Mouse (Mus musculus) midbrain, embryonic 13.5 days (tissue): ENCODE results near the gene Tmprss6. TPM values are rescaled to one million over a fixed set of nuclear protein-coding genes. Genes with fewer than 3 reads are reported as not detected.

Experiments
- ATAC-seq: fragments of 200-750 bp; cut with Nextera tagmentation; 2 replicates; pipeline ENCODE4 v1.8.0; 2017; ENCODE audit warnings: mild to moderate bottlenecking, moderate TSS enrichment, moderate library complexity
- H3K27ac ChIP-seq: fragments of 300-500 bp; sonication (generic); 2 replicates; pipeline ENCODE4 v1.5.1; 2015; ENCODE audit warnings: inconsistent platforms, mild to moderate bottlenecking, moderate library complexity
- H3K27me3 ChIP-seq: fragments of 300-500 bp; sonication (generic); 2 replicates; pipeline ENCODE4 v1.6.1; 2015; ENCODE audit warnings: mild to moderate bottlenecking, inconsistent platforms
- H3K36me3 ChIP-seq: fragments of 300-500 bp; sonication (generic); 2 replicates; pipeline ENCODE4 v1.6.1; 2015; ENCODE audit warnings: mild to moderate bottlenecking, inconsistent platforms
- H3K4me1 ChIP-seq: fragments of 300-500 bp; sonication (generic); replicated peaks from 2 replicates; pipeline ENCODE4 v1.6.1; 2015; ENCODE audit warnings: inconsistent platforms
- H3K4me2 ChIP-seq: fragments of 300-500 bp; sonication (generic); replicated peaks from 2 replicates; pipeline ENCODE4 v1.6.1; 2015; ENCODE audit warnings: moderate library complexity, mild to moderate bottlenecking, inconsistent platforms
- H3K4me3 ChIP-seq: fragments of 300-500 bp; sonication (generic); replicated peaks from 2 replicates; pipeline ENCODE4 v1.5.1; 2015; ENCODE audit warnings: mild to moderate bottlenecking, inconsistent platforms
- H3K9ac ChIP-seq: fragments of 300-500 bp; sonication (generic); replicated peaks from 2 replicates; pipeline ENCODE4 v1.6.1; 2015; ENCODE audit warnings: mild to moderate bottlenecking, inconsistent platforms
- H3K9me3 ChIP-seq: fragments of 300-500 bp; sonication (generic); 2 replicates; pipeline ENCODE4 v1.6.1; 2016; ENCODE audit warnings: mild to moderate bottlenecking, inconsistent platforms
- WGBS: fragments of 180-500 bp; shearing (Covaris S2); methylation state at CpG from one replicate; pipeline ENCODE4 v1.1.7; 2015; 5-methylcytosine and 5-hydroxymethylcytosine counted together
- polyA plus RNA-seq: library from polyadenylated mRNA; unstranded; fragments of >200 nt; fragmentation: Nextera tagmentation; extraction: Ambion mirVana; gene quantifications from 2 replicates; pipeline ENCODE4 v1.2.1, GENCODE M21; 2015

Tmprss6 gene
- polyA plus RNA-seq, 1 experiment from 2014 or later = 0.16 TPM

DNA sequence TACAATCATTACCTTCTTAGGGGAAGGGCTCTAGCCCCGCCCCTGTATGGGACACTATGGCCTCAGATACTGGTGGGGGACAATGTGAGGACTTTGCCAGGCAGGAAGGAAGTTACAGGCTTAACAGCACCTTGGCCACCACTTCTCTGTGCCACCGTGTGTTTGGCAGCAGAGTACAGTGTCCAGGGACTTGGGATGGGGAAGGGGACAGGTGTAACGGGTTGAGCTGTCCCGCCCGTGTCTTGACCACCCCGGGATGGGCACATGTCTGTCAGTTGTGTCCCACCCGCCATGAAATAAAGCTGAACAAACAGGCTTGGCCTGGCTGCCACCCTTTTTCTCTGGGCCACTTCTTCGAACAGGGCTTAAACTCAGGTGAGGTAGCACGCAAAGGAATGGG, 29.5 kb downstream of the Tmprss6 start:
- no peak for ATAC-seq
- WGBS = 60% methylated on average over 9 of the region's 9 CpGs
- H3K27me3 ChIP-seq = 0 out of 2 replicates have a peak, but pooled peaks cover 6% of the 10 kb centered on the region
- H3K9me3 ChIP-seq = no peaks in the 10 kb centered on the region
- no peak overlapping the region for H3K9ac ChIP-seq
- no peak overlapping the region for H3K4me3 ChIP-seq
- H3K4me1 ChIP-seq = peaks cover 59% of the 10 kb centered on the region
- peaks cover 17% of the 10 kb centered on the region for H3K36me3 ChIP-seq
- H3K27ac ChIP-seq = no peak overlapping the region
- H3K4me2 ChIP-seq = no peak overlapping the region

DNA sequence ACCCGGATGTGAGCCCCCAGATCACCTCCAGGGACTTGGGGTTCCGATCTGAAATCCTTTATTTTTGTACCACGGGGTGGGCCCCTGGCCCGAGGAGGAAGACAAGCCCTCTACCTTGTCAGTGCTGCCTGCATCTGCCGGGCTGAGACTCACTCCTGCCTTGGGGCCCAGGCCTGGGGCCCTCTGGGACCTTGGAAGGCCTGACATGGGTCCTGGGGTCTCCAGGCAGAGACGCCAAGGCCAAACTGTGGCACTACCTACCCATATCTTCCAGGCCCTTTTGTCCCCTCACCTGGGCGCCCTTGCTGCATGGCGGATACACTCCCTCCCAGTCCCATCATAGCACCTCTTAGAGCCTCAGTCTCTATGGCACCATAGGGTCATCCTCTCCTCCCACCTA, 29.9 kb downstream of the Tmprss6 start:
- Histone ChIP-seq H3K9ac (no peak overlapping the region), H3K27me3 (0 out of 2 replicates have a peak, but pooled peaks cover 6% of the 10 kb centered on the region), H3K9me3 (no peaks in the 10 kb centered on the region), H3K4me1 (peaks cover 58% of the 10 kb centered on the region), H3K4me3 (no peak overlapping the region), H3K27ac (no peak overlapping the region), H3K4me2 (no peak overlapping the region), H3K36me3 (peaks cover 22% of the 10 kb centered on the region)
- 52% methylated on average over 8 of the region's 8 CpGs for WGBS
- no peak for ATAC-seq

DNA sequence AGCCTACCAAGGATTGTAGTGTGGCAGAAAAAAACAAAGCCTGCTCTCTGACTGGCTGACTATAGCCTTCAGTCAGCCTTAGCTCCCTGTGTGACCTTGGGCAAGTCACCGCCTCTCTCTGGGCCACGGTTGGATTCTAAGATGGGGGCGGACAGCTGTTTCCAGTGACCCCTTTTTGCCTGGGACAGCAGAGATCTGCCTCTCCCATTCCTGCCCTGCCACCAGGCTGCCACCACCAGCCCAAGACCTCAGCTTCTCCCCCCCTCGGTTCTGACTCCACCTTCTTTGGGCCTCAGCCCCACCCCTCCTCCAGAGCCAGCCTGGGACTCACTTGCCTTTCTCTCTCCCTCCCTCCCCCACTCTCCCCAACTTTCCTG, 30.4 kb downstream of the Tmprss6 start:
- no peak for ATAC-seq
- Histone ChIP-seq H3K9ac (no peak overlapping the region), H3K4me2 (no peak overlapping the region), H3K9me3 (no peaks in the 10 kb centered on the region), H3K27me3 (0 out of 2 replicates have a peak, but pooled peaks cover 6% of the 10 kb centered on the region), H3K4me3 (no peak overlapping the region), H3K27ac (no peak overlapping the region), H3K4me1 (peaks cover 56% of the 10 kb centered on the region), H3K36me3 (peaks cover 27% of the 10 kb centered on the region)
- 49% methylated on average over 4 of the region's 4 CpGs for WGBS

DNA sequence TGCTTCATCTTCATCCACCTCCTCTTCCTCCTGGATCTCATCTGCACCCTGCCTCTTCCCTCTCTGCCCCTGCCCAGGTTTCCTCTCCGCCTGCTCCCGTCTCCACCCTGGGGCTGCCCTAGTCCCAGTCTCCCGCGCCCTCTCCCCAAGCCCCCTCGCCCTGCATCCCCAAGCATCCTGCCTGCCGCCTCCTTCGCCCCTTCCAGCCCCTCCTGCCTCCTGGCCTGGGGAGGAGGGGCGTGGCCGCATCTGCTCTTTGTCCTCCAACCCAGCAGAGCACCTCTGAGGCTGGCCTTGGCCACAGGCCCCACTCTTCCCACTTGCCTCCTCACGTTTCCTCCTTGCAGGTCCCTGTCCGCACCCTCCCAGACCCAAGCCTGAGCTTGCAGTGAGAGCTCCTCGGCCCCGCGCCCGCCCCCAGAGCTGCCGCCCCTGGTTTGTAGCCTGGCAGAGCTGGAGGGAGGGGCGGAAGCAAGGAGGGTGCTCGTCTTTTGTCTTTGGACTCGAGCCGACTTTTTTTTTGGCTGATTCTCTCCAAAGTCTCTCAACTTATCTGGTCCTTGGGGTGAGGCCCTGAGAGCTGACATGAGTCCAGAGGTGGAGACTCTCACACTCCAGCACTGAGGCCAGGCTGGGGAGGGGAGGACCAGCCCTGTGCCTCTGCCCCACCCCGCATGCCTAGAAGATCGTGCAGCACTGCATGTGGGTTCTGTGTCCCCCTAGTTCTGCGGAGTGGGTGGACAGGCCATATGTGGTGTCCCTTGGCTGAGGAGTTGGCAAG, 31.0 kb downstream of the Tmprss6 start:
- 11% methylated on average over 23 of the region's 23 CpGs for WGBS

DNA sequence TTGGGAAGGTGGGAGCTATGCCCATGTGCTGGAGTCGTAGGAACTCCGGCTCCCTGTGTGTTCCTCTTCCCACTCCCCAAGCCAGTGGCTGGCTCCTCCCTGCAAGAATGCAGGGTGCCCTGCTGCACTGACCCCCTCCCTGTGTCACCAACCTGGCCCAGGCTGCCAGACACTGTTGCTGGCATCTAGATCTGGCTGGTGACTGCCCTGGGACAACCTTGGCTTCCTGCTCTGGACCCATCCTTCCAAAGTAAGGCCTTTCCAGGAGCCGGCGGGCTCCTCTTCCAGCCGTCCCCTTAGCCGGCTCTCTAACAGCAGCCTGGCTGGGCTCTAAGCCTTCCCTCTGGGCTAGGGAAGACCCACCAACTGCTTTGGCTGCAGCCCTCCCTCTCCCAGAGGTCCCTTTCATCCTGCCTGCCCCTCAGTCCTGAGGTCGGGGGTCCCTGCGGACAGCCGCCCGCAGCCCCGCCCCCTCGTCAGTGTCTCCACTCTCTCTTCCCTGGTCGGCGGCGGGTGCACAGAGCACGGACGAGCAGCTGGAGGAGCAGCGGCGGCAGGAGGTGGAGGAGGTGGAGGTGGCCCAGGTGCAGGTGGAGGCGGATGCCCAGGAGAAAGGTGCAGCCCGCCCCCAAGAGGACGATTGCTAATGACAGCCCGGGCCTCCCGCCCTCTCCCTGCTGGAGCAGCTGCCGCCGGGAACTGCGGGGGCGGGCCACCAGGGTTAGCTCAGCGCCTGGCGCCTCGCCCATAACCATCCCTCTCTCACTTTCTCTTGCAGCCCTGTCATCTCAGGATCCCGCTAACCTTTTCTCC, 31.8 kb downstream of the Tmprss6 start:
- ATAC-seq = peak; percentile 65
- peak overlapping the region; percentile 78 for H3K27ac ChIP-seq
- H3K36me3 ChIP-seq = peaks cover 38% of the 10 kb centered on the region
- peak overlapping the region; percentile 63 for H3K9ac ChIP-seq
- 0 out of 2 replicates have a peak, but pooled peaks cover 6% of the 10 kb centered on the region for H3K27me3 ChIP-seq
- no peaks in the 10 kb centered on the region for H3K9me3 ChIP-seq
- WGBS = 5% methylated on average over 32 of the region's 32 CpGs
- peak overlapping the region; percentile 21 for H3K4me3 ChIP-seq
- peaks cover 56% of the 10 kb centered on the region for H3K4me1 ChIP-seq
- H3K4me2 ChIP-seq = peak overlapping the region; percentile 50

More for the DNA sequence above, 31.0 kb downstream of the Tmprss6 start:
- Histone ChIP-seq H3K4me2 (peak overlapping the region; percentile 50), H3K27ac (peak overlapping the region; percentile 78), H3K36me3 (peaks cover 30% of the 10 kb centered on the region), H3K9me3 (no peaks in the 10 kb centered on the region), H3K9ac (peak overlapping the region; percentile 63), H3K4me3 (peak overlapping the region; percentile 21; the same call in 1 of the 2 replicates), H3K27me3 (0 out of 2 replicates have a peak, but pooled peaks cover 6% of the 10 kb centered on the region), H3K4me1 (peaks cover 56% of the 10 kb centered on the region)
- peak; percentile 25; the same call in 1 of the 2 replicates for ATAC-seq

DNA sequence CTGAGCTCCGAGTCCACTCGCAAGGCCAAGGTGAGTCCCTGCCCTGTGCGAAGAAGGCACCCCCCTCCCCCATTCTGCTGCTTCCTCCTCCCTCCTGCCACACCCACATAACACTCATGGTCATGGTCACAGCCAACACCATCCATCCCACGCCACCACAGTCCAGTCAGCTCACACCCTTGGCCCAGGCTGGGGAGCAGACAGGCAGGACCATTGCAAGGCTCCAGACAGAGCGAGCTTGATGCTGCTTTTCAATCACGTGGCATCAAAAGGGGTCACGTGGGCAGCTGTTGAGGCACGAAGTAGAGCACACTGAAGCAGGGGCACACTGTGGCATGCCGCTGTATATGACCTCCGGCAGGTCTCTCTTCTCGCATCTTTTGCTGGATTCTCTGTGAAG, 32.8 kb downstream of the Tmprss6 start:
- Histone ChIP-seq H3K27me3 (0 out of 2 replicates have a peak, but pooled peaks cover 6% of the 10 kb centered on the region), H3K9ac (no peak overlapping the region), H3K4me1 (peaks cover 55% of the 10 kb centered on the region), H3K4me2 (no peak overlapping the region), H3K4me3 (no peak overlapping the region), H3K27ac (no peak overlapping the region), H3K36me3 (peaks cover 42% of the 10 kb centered on the region), H3K9me3 (no peaks in the 10 kb centered on the region)
- 80% methylated on average over 11 of the region's 11 CpGs for WGBS
- ATAC-seq = no peak

DNA sequence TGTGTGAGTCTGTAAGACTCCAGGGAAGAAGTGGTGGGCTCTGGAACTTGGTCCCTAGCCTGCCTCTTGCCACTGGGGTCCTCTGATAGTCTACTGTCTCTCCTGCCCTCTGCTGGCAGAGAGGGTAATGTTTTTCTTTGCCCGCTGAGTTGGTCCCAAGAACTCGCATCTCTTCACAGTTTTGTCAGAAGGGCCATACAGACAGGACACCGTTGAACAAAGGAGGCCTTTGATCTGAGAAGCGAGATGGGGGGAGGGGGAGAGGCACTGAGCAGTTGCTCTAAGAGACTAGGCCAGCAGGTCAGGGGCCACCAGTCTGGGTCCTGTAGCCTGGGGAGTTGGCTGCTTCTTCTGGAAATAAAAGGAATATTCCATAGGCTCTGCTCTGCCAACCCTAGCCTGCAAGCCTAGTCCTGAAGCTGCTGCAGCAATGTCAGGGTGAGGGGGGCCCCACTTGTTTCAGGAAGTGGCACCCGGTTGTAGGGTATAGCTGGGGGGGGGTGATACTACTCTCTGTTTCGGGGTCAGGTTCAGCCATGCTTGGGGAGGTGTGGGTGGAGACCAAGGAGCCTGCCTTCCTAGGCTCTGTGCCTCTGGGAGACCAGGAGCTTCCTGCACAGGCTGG, 33.4 kb downstream of the Tmprss6 start:
- no peak overlapping the region; the same call in 1 of the 2 replicates for H3K27ac ChIP-seq
- H3K9me3 ChIP-seq = no peaks in the 10 kb centered on the region
- H3K4me1 ChIP-seq = peaks cover 57% of the 10 kb centered on the region
- peaks cover 42% of the 10 kb centered on the region for H3K36me3 ChIP-seq
- H3K4me3 ChIP-seq = no peak overlapping the region
- 0 out of 2 replicates have a peak, but pooled peaks cover 6% of the 10 kb centered on the region for H3K27me3 ChIP-seq
- ATAC-seq = no peak
- no peak overlapping the region for H3K4me2 ChIP-seq
- no peak overlapping the region; the same call in 1 of the 2 replicates for H3K9ac ChIP-seq
- 26% methylated on average over 6 of the region's 6 CpGs for WGBS

DNA sequence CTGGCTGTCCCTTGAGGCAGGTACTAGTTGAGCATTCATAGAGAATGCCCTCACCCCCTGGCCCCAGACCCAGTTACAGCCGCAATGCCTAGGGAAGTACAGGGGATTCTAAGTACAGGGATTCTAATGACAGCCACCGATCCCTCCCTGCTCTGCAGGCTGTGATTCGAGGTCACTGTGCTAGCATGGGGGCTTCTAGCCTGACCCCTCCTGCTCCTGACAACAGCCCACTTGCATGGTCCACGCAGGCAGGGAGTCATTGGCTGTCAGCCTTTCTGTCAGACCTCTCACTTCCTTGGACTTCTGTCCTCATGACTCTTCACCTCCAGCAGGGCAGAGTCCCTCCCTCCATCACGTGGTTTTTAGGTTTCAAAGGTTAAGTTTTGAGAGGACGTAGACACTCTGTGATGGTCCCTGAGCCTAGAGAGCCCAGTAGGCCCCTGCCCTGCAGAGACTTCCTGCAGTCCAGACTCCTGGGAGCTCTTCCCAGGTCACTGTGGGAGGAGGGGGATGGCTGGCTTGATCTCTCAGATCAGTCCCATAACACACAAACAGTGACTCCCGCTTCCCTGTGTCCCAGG, 36.8 kb downstream of the Tmprss6 start:
- Histone ChIP-seq H3K27me3 (peaks cover 7% of the 10 kb centered on the region; the same call in 1 of the 2 replicates), H3K36me3 (peaks cover 42% of the 10 kb centered on the region), H3K4me3 (no peak overlapping the region), H3K4me1 (peaks cover 54% of the 10 kb centered on the region), H3K27ac (no peak overlapping the region), H3K4me2 (no peak overlapping the region), H3K9ac (no peak overlapping the region), H3K9me3 (no peaks in the 10 kb centered on the region)
- ATAC-seq = no peak
- 87% methylated on average over 7 of the region's 7 CpGs for WGBS

DNA sequence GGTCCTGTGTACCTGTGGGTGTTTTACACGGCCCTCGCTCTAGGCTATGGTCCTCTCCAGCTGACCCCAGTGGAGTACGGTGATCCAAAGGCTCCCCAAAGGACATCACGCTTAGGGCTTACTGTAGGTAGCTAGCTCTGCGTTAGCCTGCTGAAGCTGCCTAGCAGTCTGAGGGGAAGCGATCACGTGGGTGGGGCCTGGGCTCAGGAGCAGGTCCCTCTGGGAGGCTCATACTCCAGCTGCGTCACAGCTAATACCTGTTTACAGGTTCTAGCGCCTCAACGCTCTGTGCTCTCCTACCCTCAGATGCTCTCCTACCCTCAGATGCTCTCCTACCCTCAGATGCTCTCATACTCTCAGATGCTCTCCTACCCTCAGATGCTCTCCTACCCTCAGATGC, 37.6 kb downstream of the Tmprss6 start:
- ATAC-seq = no peak
- no peak overlapping the region for H3K4me3 ChIP-seq
- H3K36me3 ChIP-seq = peaks cover 39% of the 10 kb centered on the region
- WGBS = 87% methylated on average over 10 of the region's 10 CpGs
- H3K4me1 ChIP-seq = peaks cover 46% of the 10 kb centered on the region
- H3K27me3 ChIP-seq = peaks cover 3% of the 10 kb centered on the region; the same call in 1 of the 2 replicates
- no peak overlapping the region for H3K9ac ChIP-seq
- no peak overlapping the region for H3K4me2 ChIP-seq
- H3K27ac ChIP-seq = no peak overlapping the region
- H3K9me3 ChIP-seq = no peaks in the 10 kb centered on the region

DNA sequence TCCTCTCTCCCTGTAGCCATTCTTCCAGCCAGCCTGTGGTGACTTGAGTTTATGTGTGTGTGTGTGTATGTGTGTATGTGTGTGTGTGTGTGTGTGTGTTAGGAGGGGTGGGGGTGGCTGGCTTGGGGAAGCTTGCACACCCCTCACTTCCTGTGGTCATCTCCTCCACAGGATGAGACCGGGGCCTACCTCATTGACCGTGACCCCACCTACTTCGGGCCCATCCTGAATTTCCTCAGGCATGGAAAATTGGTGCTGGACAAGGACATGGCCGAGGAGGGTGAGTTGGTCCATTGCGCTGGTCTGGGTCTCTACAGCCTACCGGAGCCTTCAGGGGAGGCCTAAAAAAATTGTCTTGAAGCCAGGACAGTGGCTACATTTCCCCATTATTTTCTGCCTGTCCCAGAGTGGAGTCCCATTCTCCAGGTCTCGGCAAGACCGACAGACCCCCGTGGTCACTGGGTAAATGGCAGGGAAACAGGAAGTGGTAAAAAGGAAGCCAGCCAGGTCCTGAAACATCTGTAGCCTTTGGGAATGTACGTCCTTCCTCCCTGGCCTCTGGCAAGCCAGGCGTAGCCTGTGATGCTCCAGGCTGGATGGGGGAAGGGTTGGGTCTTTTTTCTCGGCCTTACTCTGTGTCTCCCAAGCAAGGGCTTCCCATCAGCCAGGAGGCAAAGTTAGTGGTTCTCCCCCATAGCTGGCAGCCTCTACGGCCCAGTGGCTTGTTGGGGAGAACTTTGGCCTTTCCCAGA, 38.4 kb downstream of the Tmprss6 start:
- peaks cover 32% of the 10 kb centered on the region for H3K36me3 ChIP-seq
- H3K27ac ChIP-seq = 0 out of 2 replicates have a peak overlapping the region, but pooled peaks have one; percentile 1
- peaks cover 38% of the 10 kb centered on the region for H3K4me1 ChIP-seq
- no peak for ATAC-seq
- peak overlapping the region; percentile 93 for H3K4me3 ChIP-seq
- H3K27me3 ChIP-seq = peaks cover 4% of the 10 kb centered on the region; the same call in 1 of the 2 replicates
- 87% methylated on average over 13 of the region's 13 CpGs for WGBS
- peak overlapping the region; percentile 93 for H3K9ac ChIP-seq
- H3K9me3 ChIP-seq = no peaks in the 10 kb centered on the region
- H3K4me2 ChIP-seq = peak overlapping the region; percentile 89

DNA sequence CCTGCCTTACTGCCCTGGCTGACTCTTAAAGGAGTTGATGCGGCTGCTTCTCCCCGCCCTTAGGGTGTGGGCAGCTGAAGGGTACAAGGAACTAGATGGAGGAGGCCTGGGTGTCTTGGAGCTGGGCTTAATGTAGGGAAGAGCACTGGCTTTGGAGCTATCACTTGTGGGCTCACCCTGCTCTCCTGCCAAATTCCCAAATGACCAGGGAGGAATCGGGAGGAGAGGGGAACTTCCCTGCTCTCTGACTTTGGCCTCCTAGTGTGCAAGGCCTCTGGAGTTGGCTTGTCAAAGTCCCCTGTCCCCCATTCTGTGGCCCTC, 39.3 kb downstream of the Tmprss6 start:
- H3K4me1 ChIP-seq = peaks cover 29% of the 10 kb centered on the region
- peak overlapping the region; percentile 89 for H3K4me2 ChIP-seq
- H3K9me3 ChIP-seq = no peaks in the 10 kb centered on the region
- 0% methylated on average over 3 of the region's 3 CpGs for whole genome bisulfite sequencing
- H3K4me3 ChIP-seq = peak overlapping the region; percentile 93
- ATAC-seq = no peak; the same call in 1 of the 2 replicates
- peaks cover 26% of the 10 kb centered on the region for H3K36me3 ChIP-seq
- peak overlapping the region; percentile 93 for H3K9ac ChIP-seq
- H3K27me3 ChIP-seq = peaks cover 12% of the 10 kb centered on the region
- peak overlapping the region; percentile 72 for H3K27ac ChIP-seq
